Mouse (Mus musculus) liver, adult 2 months (tissue): ENCODE measurements around the gene Serpina3f. TPM values are rescaled to one million over a fixed set of nuclear protein-coding genes. Genes with fewer than 3 reads are reported as not detected.

ENCODE experiments used
- DNase-seq: peaks from one replicate; pipeline ENCODE4 v3.0.0-alpha.2; 2011; ENCODE audit warnings: low read depth, low spot score; ENCODE audit errors: extremely low read depth
- H3K27ac ChIP-seq: fragments of 200-500 bp; replicated peaks from 2 replicates; pipeline ENCODE4 v1.5.1; 2012; ENCODE audit warnings: low read depth, mild to moderate bottlenecking, control low read depth, inconsistent platforms, low read length; ENCODE audit not compliant: insufficient read depth
- H3K27me3 ChIP-seq: fragments of 200-500 bp; 2 replicates; pipeline ENCODE4 v1.6.1; 2012; ENCODE audit warnings: mild to moderate bottlenecking, moderate library complexity, low read length, inconsistent platforms; ENCODE audit not compliant: control insufficient read depth, insufficient read depth
- H3K36me3 ChIP-seq: fragments of 200-500 bp; 2 replicates; pipeline ENCODE4 v1.6.1; 2012; ENCODE audit warnings: low read length, inconsistent platforms; ENCODE audit not compliant: control insufficient read depth, insufficient read depth
- H3K4me1 ChIP-seq: fragments of 200-500 bp; 2 replicates; pipeline ENCODE4 v1.6.1; 2011; ENCODE audit warnings: low read length; ENCODE audit not compliant: control insufficient read depth, insufficient read depth
- H3K4me3 ChIP-seq: fragments of 200-500 bp; 2 replicates; pipeline ENCODE4 v1.5.1; 2011; ENCODE audit warnings: low read depth, mild to moderate bottlenecking, control low read depth, low read length, moderate library complexity; ENCODE audit not compliant: insufficient read depth
- H3K79me2 ChIP-seq: fragments of 200-500 bp; 2 replicates; pipeline ENCODE4 v1.6.1; 2012; ENCODE audit warnings: inconsistent platforms, mild to moderate bottlenecking, low read length, moderate library complexity; ENCODE audit not compliant: control insufficient read depth, insufficient read depth
- H3K9ac ChIP-seq: fragments of 200-500 bp; 2 replicates; pipeline ENCODE4 v1.6.1; 2012; ENCODE audit warnings: low read depth, mild to moderate bottlenecking, control low read depth, inconsistent platforms, low read length
- CTCF ChIP-seq: fragments of 200-500 bp; IDR thresholded peaks from 2 replicates; pipeline ENCODE4 v1.5.1; 2011; ENCODE audit warnings: low read depth, low read length, control low read depth
- POLR2A ChIP-seq: fragments of 200-500 bp; IDR thresholded peaks from 2 replicates; pipeline ENCODE4 v1.6.1; 2011; ENCODE audit warnings: low read length, control low read depth; ENCODE audit not compliant: insufficient read depth; ENCODE audit errors: extremely low read depth
- WGBS: fragments of 180-500 bp; shearing (Covaris S2); methylation state at CpG from one replicate; pipeline ENCODE4 v1.1.7; 2018; 5-methylcytosine and 5-hydroxymethylcytosine counted together
- polyA plus RNA-seq: library from polyadenylated mRNA; depleted of rRNA; stranded (reverse); fragments of >200 nt; gene quantifications from 2 replicates; pipeline ENCODE4 v1.2.3, GENCODE M21; 2012
- total RNA-seq: library from RNA; depleted of rRNA; stranded (reverse); fragments of >200 nt; gene quantifications from 2 replicates; pipeline ENCODE4 v1.2.3, GENCODE M21; 2014

The Serpina3f gene
- total and polyA plus RNA-seq, 2 experiments, result 2.2 to 2.9 TPM

DNA sequence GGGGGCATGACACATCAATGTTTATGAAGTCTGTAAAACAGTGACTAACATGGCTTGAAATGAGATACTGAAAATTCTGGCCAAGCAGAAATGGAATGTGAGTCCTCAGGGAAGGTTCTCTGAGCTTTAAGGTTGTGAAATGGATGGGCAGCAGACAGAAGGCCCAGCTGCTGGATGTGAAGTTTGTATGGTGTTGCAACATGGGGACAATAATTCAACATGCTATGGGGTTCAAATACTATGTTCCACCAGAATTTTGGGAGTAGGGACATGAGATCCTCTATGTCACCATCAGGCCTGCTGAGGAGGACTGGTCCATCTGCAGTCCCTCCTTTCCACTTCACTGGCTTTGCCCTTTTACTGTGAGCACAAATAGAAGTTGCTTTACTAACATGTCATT, 29.0 kb downstream of the Serpina3f start:
- Histone ChIP-seq H3K4me1 (peaks cover 5% of the 10 kb centered on the region; the same call in 1 of the 2 replicates), H3K36me3 (no peaks in the 10 kb centered on the region), H3K9ac (no peak overlapping the region), H3K27ac (no peak overlapping the region), H3K4me3 (no peak overlapping the region), H3K79me2 (no peaks in the 10 kb centered on the region), H3K27me3 (no peaks in the 10 kb centered on the region)
- TF ChIP-seq CTCF (no peak), POLR2A (no peak)
- no peak for DNase-seq

GRCm38 (mm10) chr12:104245092-104245491, 30.7 kb downstream of the Serpina3f start:
- Histone ChIP-seq H3K4me3 (no peak overlapping the region), H3K4me1 (peaks cover 5% of the 10 kb centered on the region; the same call in 1 of the 2 replicates), H3K27me3 (no peaks in the 10 kb centered on the region), H3K79me2 (no peaks in the 10 kb centered on the region), H3K27ac (no peak overlapping the region), H3K9ac (no peak overlapping the region), H3K36me3 (no peaks in the 10 kb centered on the region)
- WGBS, result 93% methylated on average over 1 of the region's 1 CpGs
- TF ChIP-seq POLR2A (no peak), CTCF (peak; percentile 54; the same call in 1 of the 2 replicates)
- peak; percentile 37 for DNase-seq

DNA sequence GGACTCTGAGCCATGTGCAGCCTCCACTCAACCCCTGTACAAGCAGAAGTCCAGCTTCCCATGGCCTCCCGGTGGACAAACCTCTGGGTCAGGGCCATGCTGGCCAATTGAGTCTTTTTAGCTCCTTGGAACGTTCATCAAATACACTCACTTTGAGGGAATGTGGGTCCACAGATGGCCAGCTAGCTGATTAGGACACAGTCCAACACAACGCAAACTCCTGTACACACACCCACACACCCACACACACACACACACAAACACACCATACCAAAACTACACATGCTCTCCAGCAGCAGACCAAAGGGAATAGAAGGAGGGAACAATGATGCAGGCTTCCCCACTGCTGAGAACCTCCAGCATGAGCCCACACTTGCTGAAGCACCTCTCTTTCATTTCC, 31.3 kb downstream of the Serpina3f start:
- Histone ChIP-seq H3K27me3 (no peaks in the 10 kb centered on the region), H3K79me2 (no peaks in the 10 kb centered on the region), H3K4me1 (peaks cover 5% of the 10 kb centered on the region; the same call in 1 of the 2 replicates), H3K4me3 (no peak overlapping the region), H3K9ac (no peak overlapping the region), H3K27ac (no peak overlapping the region), H3K36me3 (no peaks in the 10 kb centered on the region)
- TF ChIP-seq POLR2A (no peak), CTCF (no peak)
- no peak for DNase-seq
- WGBS, result 16% methylated on average over 3 of the region's 3 CpGs

DNA sequence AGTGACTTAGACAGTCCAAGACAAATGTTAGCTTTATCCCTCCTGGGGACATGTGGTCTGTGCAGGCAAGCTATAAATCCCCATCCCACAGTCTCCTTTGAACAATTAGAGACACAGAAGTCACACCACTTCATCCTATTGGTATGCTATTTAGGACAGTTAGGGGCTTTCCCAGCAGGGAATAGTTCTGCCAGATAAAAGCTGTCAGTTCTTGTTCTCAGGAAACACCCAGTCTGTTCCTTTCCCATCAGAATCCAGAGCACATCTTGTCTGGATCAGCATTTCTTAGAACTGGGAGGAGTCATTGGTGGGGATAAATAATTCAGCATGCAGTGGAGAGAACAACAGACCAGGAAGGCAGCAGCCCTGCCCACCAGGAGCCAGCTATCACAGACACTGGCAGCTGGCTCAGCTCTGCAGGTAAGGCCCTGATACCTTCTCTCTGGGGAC, 33.2 kb downstream of the Serpina3f start:
- peaks cover 5% of the 10 kb centered on the region; the same call in 1 of the 2 replicates for H3K4me1 ChIP-seq
- H3K36me3 ChIP-seq, result no peaks in the 10 kb centered on the region
- H3K4me3 ChIP-seq, result peak overlapping the region; percentile 4; the same call in 1 of the 2 replicates
- H3K27me3 ChIP-seq, result no peaks in the 10 kb centered on the region
- DNase-seq, result peak; percentile 9
- no peak overlapping the region for H3K9ac ChIP-seq
- H3K27ac ChIP-seq, result no peak overlapping the region
- H3K79me2 ChIP-seq, result no peaks in the 10 kb centered on the region
- TF ChIP-seq CTCF, result no peak
- TF ChIP-seq POLR2A, result no peak

GRCm38 (mm10) chr12:104248231-104248630, 33.9 kb downstream of the Serpina3f start:
- no peak for DNase-seq
- no peak for TF ChIP-seq CTCF
- no peak for TF ChIP-seq POLR2A
- Histone ChIP-seq H3K4me3 (peak overlapping the region; percentile 4; the same call in 1 of the 2 replicates), H3K36me3 (no peaks in the 10 kb centered on the region), H3K4me1 (peaks cover 5% of the 10 kb centered on the region; the same call in 1 of the 2 replicates), H3K9ac (no peak overlapping the region), H3K27ac (no peak overlapping the region), H3K27me3 (no peaks in the 10 kb centered on the region), H3K79me2 (no peaks in the 10 kb centered on the region)
- 91% methylated on average over 3 of the region's 3 CpGs for WGBS

- Histone ChIP-seq H3K27me3 (no peaks in the 10 kb centered on the region), H3K79me2 (no peaks in the 10 kb centered on the region), H3K36me3 (no peaks in the 10 kb centered on the region), H3K9ac (no peak overlapping the region), H3K27ac (no peak overlapping the region), H3K4me3 (no peak overlapping the region), H3K4me1 (no peaks in the 10 kb centered on the region)
- 63% methylated on average over 3 of the region's 3 CpGs for WGBS
- DNase-seq, result no peak
- TF ChIP-seq POLR2A, result no peak
- TF ChIP-seq CTCF, result no peak
Measured at GRCm38 (mm10) chr12:104261041-104261440, 46.7 kb downstream of the Serpina3f start.
